Mouse (Mus musculus) adrenal gland, postnatal 10 days (tissue): ENCODE measurements around the gene Siah1a. TPM values are rescaled to one million over a fixed set of nuclear protein-coding genes. Genes with fewer than 3 reads are reported as not detected.

Experiments used
- DNase-seq: peaks from one replicate; pipeline ENCODE4 v3.0.0; 2021; ENCODE audit warnings: mixed read lengths
- long read RNA-seq, 2 experiments: library from polyadenylated mRNA; stranded (forward); transcript quantifications; one replicate each; pipeline ENCODE4 v2.0.0; 2021
- total RNA-seq, 2 experiments: library from RNA; stranded (reverse); gene quantifications; 2 replicates each; pipeline ENCODE4 v1.2.3; 2021

Gene Siah1a
- 10 to 100 TPM; 19.4 to 23.0 TPM for total RNA-seq
- long read RNA-seq, experiment 1, transcript Siah1a-201 (2 exons, 1,968 nt): major isoform, 67 of 70 reads
- long read RNA-seq, experiment 1, partial matches to known transcripts: 0 of 70 reads
- long read RNA-seq, experiment 1, other reads (novel, unspliced or antisense): 3 of 70 reads
- long read RNA-seq, experiment 2, transcript Siah1a-201 (2 exons, 1,968 nt): major isoform, 39 of 40 reads
- long read RNA-seq, experiment 2, partial matches to known transcripts: 0 of 40 reads
- long read RNA-seq, experiment 2, other reads (novel, unspliced or antisense): 1 of 40 reads

- peak; percentile 80 for DNase-seq
Measured at GRCm38 (mm10) chr8:86745221-86745934, at the start of gene Siah1a, which contains the start of gene Gm10638. Gene Siah1a, minus strand, starts transcription at chr8:86745934. Gene Gm10638, plus strand, starts transcription at chr8:86745699.

GRCm38 (mm10) chr8:86794716-86795115 lies 49.0 kb upstream of the Siah1a start:
- no peak for DNase-seq

GRCm38 (mm10) chr8:86791542-86791941 lies 45.8 kb upstream of the Siah1a start:
- DNase-seq: no peak

- DNase-seq: no peak
Measured at GRCm38 (mm10) chr8:86789576-86789975, 43.8 kb upstream of the Siah1a start.

DNA sequence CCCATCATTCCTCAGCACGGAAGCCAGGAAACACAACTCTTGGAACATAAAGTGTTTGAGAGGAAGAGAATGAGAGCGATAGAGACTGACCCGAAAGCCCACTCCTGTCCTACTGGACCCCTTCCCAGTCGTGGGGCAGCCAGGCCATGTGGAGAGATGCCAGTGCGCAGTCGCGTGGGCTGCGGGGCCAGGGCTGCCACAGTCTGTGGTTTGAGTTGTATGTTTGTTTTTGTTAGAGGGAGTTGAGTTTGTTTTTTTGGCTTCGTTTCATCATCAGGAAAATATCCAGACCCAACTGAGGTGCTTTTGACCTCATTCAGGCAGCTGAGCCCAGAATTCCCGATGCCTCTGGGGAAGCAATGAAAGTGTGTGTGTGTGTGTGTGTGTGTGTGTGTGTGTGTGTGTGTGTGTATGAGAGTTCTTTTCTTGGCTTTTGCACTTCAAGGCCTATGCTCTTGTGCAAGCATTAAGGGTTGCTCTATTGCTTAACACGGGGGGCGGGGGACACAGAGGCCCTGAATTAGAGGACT lies 42.2 kb upstream of the Siah1a start:
- peak; percentile 67 for DNase-seq

- no peak for DNase-seq
Measured at GRCm38 (mm10) chr8:86786498-86786897, 40.8 kb upstream of the Siah1a start.

DNA sequence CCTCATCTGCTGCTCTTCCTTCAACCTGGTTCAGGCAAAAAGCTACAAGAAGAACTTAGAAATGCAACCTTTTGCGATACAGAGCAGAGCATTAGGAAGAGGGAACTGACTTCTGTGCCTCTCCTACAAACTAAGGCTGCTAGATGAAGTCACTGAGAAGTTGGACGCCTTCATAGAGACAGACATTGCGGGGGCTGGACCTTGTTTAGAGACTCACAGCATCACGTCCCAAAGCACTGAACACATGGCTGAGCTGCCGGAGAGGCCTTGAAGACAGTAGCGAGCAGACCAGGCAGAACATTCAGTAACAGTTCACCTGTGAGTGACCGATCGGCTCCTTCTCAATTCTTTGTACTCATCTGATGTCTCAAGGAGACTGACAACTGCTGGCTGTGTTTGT lies 35.4 kb upstream of the Siah1a start:
- no peak for DNase-seq

DNA sequence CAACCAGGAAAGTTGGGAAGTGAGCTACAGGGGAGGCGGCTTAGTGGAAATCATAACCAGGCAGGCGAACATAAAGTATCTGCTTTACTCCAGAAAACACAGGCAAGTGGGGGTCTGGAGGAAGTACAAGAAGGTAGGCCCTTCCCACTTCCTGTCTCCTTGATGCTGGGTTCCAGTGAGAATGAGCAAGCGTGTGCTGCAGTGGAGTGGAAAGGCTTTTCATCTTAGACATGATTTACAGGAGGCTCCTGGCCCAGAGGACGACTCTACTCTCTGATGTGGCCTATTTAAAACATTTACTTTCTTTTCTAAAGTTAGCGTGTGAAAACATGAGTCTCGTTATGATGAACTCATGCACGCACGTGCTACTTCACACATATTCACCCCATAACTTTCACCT lies 33.5 kb upstream of the Siah1a start:
- DNase-seq: no peak

DNA sequence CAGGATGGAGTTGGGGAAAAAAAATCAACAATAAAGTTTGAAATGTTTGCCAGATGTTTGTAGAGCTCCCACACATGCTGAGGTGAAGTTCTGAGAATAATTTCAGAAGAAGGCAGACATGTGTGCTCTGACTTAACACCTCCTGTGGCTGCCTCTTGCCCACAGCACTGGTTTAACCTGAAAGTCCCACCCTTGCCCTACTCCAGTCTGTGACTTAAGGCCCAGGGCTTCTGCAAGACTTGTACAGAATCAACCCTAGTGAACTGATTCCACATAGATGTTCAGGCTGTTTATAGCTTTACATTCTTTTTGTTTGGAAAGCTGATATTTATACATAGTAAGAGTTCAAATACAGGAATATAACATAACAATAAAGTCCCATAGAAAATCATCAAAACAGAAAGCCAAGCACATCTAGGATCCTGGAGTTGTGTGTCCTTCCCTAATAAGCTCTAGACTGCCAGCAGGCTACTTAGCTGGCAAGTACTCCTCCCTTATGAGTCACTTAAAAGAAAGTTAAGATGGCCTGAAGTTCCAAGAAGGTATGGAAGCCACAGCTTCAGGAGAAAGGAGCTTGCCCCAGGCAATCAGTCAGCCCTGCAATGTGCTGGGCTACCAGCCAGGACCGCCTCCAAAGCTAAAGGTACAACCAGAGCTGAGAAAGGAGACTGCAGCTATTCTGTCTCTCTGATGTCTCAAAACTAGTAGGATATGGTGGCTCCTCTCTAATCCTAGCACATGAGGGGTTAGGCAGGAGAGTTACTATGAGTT lies 24.4 kb upstream of the Siah1a start:
- peak; percentile 52 for DNase-seq

DNA sequence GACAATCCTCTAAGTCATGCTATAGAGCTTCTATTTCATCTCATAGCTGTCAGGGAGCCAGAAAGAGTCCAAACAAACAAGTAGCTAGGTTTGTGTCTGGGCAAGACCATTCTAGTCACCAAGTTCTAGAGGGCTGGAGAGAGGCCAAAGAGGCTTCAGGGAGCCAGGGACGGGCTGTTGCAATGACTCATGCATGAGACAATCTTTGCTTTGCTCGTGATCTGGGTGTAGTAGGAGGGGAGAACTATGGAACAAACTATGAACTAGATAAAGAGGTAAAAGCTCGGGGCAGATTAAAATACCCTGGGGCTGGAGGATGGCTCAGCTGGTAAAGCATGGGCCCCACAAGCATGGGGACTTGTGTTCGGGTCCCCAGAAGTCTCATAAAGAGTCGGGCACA lies 22.8 kb upstream of the Siah1a start:
- peak; percentile 84 for DNase-seq

GRCm38 (mm10) chr8:86766548-86767211 lies 20.9 kb upstream of the Siah1a start:
- DNase-seq: peak; percentile 71

DNA sequence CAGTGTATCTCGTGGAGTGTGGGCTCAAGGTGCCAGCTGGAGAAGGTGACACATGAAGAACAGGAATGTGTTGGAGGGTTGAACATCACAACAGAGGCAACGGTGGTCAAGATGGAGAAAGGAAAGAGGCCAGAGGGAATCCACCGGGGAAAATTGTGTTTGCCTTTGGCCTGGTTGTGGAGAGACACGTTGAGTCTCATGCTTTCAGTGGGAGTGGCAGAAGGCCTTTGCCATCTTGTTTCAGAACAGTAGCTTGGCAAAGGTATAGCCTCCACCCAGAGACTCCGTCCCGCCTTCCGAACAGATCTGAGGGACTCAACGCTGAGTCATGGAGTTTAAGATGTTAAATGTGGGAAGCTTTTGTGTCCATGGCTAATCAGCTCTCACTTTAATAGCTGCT lies 19.9 kb upstream of the Siah1a start:
- peak; percentile 38 for DNase-seq

GRCm38 (mm10) chr8:86765155-86765554 lies 19.4 kb upstream of the Siah1a start:
- DNase-seq: no peak

GRCm38 (mm10) chr8:86762806-86763205 lies 17.1 kb upstream of the Siah1a start:
- no peak for DNase-seq

- no peak for DNase-seq
Measured at GRCm38 (mm10) chr8:86760746-86761145, 15.0 kb upstream of the Siah1a start.

- DNase-seq: no peak
Measured at GRCm38 (mm10) chr8:86759090-86759491, 13.4 kb upstream of the Siah1a start.

DNA sequence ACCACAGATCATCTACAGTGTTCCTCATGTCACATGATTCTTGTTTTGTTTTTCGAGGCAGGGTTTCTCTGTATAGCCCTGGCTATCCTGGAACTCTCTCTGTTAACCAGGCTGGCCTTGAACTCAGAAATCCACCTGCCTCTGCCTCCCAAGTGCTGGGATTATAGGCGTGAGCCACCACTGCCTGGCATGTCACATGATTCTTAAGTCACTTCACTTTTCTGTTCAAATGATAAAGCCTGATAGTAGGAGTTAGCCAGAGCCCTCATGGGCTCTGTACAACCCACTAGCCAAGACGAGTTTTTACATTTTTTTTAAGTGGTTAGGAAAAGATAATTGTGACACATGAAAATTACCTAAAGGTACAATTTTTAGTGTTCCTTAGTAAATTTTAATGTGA lies 12.9 kb upstream of the Siah1a start:
- DNase-seq: no peak

GRCm38 (mm10) chr8:86756948-86757733 lies 11.4 kb upstream of the Siah1a start:
- DNase-seq: peak; percentile 41

GRCm38 (mm10) chr8:86749842-86750241 lies 4.1 kb upstream of the Siah1a start:
- DNase-seq: no peak

DNA sequence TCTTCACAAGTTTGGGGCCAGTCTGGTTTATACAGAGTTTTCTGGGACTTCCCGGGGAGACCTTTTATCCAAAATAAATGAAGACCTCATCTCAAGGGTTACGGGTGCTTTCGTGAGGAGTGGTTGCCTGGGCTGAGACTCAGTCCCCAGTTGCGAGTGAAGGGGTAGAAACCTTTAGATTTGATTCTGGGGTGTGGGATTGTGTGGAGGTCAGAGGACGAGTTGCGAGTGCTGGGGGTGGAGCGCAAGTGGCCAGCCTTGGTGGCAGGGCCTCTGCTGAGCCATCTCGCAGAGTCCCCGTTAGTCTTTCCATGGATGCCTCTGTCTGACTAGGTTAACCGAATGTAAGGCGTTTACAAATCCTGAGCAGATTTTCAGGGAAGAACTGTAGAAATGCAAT lies 777 bp upstream of the Siah1a start:
- peak; percentile 46 for DNase-seq

DNA sequence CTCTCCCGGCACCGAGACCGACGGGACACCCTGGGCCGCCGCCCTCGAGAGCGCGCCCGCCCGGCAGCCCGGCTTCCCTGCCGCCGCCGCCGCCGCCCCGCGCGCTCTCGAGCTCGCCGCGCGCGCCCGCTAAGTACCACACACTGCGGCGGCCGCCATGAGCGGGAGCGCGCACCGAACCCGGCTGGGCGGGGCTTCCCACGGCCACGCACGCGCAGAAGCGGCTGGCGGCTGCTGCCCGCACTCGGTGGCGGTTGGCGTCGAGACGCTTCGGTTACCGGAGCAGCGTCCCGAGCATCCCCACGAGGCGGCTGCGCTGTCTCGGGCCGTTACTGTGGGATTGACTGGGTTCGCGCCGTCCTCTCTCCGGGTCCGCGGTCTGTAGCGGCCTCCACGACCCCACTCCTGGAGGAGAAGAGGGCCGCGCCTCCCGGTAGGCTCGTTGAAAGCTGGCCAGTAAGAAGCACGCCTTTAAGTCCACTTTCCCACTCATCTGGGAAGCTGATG lies 254 bp upstream of the Siah1a start:
- peak; percentile 98 for DNase-seq
